Mouse (Mus musculus): Measurements from ENCODE around the gene Spint1. TPM values are rescaled to one million over a fixed set of nuclear protein-coding genes. Genes with fewer than 3 reads are reported as not detected.

The Spint1 gene
- polyA plus RNA-seq, 1 experiment from 2014 or later = 78.6 TPM

- no peak for ATAC-seq (ENCODE audit: insufficient read depth, low FRiP score)
- no peak overlapping the region for H3K9ac ChIP-seq (ENCODE audit: low read length)
- no peaks in the 10 kb centered on the region for H3K27me3 ChIP-seq (ENCODE audit: control insufficient read depth, insufficient read depth, low read length)
- 89% methylated on average over 23 of the region's 23 CpGs for WGBS
- H3K27ac ChIP-seq (ENCODE audit: low read length) = no peak overlapping the region
- H3K4me3 ChIP-seq (replicated peaks; ENCODE audit: low read length) = no peak overlapping the region
- H3K36me3 ChIP-seq (ENCODE audit: control insufficient read depth, insufficient read depth, low read length) = no peaks in the 10 kb centered on the region
- no peaks in the 10 kb centered on the region for H3K9me3 ChIP-seq (replicated peaks; ENCODE audit: control insufficient read depth, low read length)
- no peak overlapping the region for H3K4me2 ChIP-seq (ENCODE audit: low read depth, low read length)
- no peaks in the 10 kb centered on the region for H3K4me1 ChIP-seq (ENCODE audit: control insufficient read depth, insufficient read depth, low read length)
Measured at GRCm38 (mm10) chr2:119277810-119278209, 40.6 kb downstream of the Spint1 start.

- no peaks in the 10 kb centered on the region for H3K36me3 ChIP-seq (ENCODE audit: control insufficient read depth, insufficient read depth, low read length)
- H3K9me3 ChIP-seq (replicated peaks; ENCODE audit: control insufficient read depth, low read length) = no peaks in the 10 kb centered on the region
- H3K4me2 ChIP-seq (ENCODE audit: low read depth, low read length) = no peak overlapping the region
- no peaks in the 10 kb centered on the region for H3K27me3 ChIP-seq (ENCODE audit: control insufficient read depth, insufficient read depth, low read length)
- 68% methylated on average over 7 of the region's 7 CpGs for WGBS
- H3K27ac ChIP-seq (ENCODE audit: low read length) = no peak overlapping the region
- H3K4me1 ChIP-seq (ENCODE audit: control insufficient read depth, insufficient read depth, low read length) = no peaks in the 10 kb centered on the region
- no peak for ATAC-seq (ENCODE audit: insufficient read depth, low FRiP score)
- H3K4me3 ChIP-seq (replicated peaks; ENCODE audit: low read length) = no peak overlapping the region
- H3K9ac ChIP-seq (ENCODE audit: low read length) = no peak overlapping the region
Measured at GRCm38 (mm10) chr2:119281899-119282565, 44.9 kb downstream of the Spint1 start.

GRCm38 (mm10) chr2:119287372-119287771 lies 50.2 kb downstream of the Spint1 start:
- Histone ChIP-seq H3K4me2 (ENCODE audit: low read depth, low read length) (no peak overlapping the region), H3K36me3 (ENCODE audit: control insufficient read depth, insufficient read depth, low read length) (peaks cover 10% of the 10 kb centered on the region; the same call in 1 of the 2 replicates), H3K9ac (ENCODE audit: low read length) (no peak overlapping the region), H3K9me3 (replicated peaks; ENCODE audit: control insufficient read depth, low read length) (no peaks in the 10 kb centered on the region), H3K27me3 (ENCODE audit: control insufficient read depth, insufficient read depth, low read length) (no peaks in the 10 kb centered on the region), H3K27ac (ENCODE audit: low read length) (no peak overlapping the region), H3K4me1 (ENCODE audit: control insufficient read depth, insufficient read depth, low read length) (peaks cover 13% of the 10 kb centered on the region), H3K4me3 (replicated peaks; ENCODE audit: low read length) (no peak overlapping the region)
- 85% methylated on average over 5 of the region's 5 CpGs for WGBS
- ATAC-seq (ENCODE audit: insufficient read depth, low FRiP score) = no peak

GRCm38 (mm10) chr2:119288270-119288882 lies 51.2 kb downstream of the Spint1 start, which contains the start of gene Vps18:
Gene Vps18, plus strand, starts transcription at chr2:119288740.
- peaks cover 12% of the 10 kb centered on the region; the same call in 1 of the 2 replicates for H3K36me3 ChIP-seq (ENCODE audit: control insufficient read depth, insufficient read depth, low read length)
- peak within 1 kb of the TSS; percentile 68 for H3K4me3 ChIP-seq (replicated peaks; ENCODE audit: low read length)
- peak within 1 kb of the TSS; percentile 80 for H3K4me2 ChIP-seq (ENCODE audit: low read depth, low read length)
- under 1% methylated on average over 31 of the region's 31 CpGs for WGBS
- H3K27ac ChIP-seq (ENCODE audit: low read length) = peak within 1 kb of the TSS; percentile 77
- H3K4me1 ChIP-seq (ENCODE audit: control insufficient read depth, insufficient read depth, low read length) = peaks cover 13% of the 10 kb centered on the region
- H3K9ac ChIP-seq (ENCODE audit: low read length) = peak within 1 kb of the TSS; percentile 88
- no peaks in the 10 kb centered on the region for H3K9me3 ChIP-seq (replicated peaks; ENCODE audit: control insufficient read depth, low read length)
- no peaks in the 10 kb centered on the region for H3K27me3 ChIP-seq (ENCODE audit: control insufficient read depth, insufficient read depth, low read length)
- peak; percentile 96 for ATAC-seq (ENCODE audit: insufficient read depth, low FRiP score)

- no peak for ATAC-seq (ENCODE audit: insufficient read depth, low FRiP score)
- Histone ChIP-seq H3K4me1 (ENCODE audit: control insufficient read depth, insufficient read depth, low read length) (peaks cover 13% of the 10 kb centered on the region), H3K36me3 (ENCODE audit: control insufficient read depth, insufficient read depth, low read length) (peaks cover 18% of the 10 kb centered on the region; the same call in 1 of the 2 replicates), H3K27me3 (ENCODE audit: control insufficient read depth, insufficient read depth, low read length) (no peaks in the 10 kb centered on the region), H3K9me3 (replicated peaks; ENCODE audit: control insufficient read depth, low read length) (no peaks in the 10 kb centered on the region), H3K4me2 (ENCODE audit: low read depth, low read length) (peak overlapping the region; percentile 80), H3K9ac (ENCODE audit: low read length) (peak overlapping the region; percentile 88), H3K4me3 (replicated peaks; ENCODE audit: low read length) (peak overlapping the region; percentile 68), H3K27ac (ENCODE audit: low read length) (peak overlapping the region; percentile 77)
- under 1% methylated on average over 11 of the region's 11 CpGs for WGBS
Measured at GRCm38 (mm10) chr2:119289014-119289416, 51.9 kb downstream of the Spint1 start.

GRCm38 (mm10) chr2:119292281-119292680 lies 55.1 kb downstream of the Spint1 start:
- Histone ChIP-seq H3K4me3 (replicated peaks; ENCODE audit: low read length) (no peak overlapping the region), H3K9me3 (replicated peaks; ENCODE audit: control insufficient read depth, low read length) (no peaks in the 10 kb centered on the region), H3K4me1 (ENCODE audit: control insufficient read depth, insufficient read depth, low read length) (peaks cover 13% of the 10 kb centered on the region), H3K27me3 (ENCODE audit: control insufficient read depth, insufficient read depth, low read length) (no peaks in the 10 kb centered on the region), H3K27ac (ENCODE audit: low read length) (no peak overlapping the region), H3K9ac (ENCODE audit: low read length) (no peak overlapping the region), H3K4me2 (ENCODE audit: low read depth, low read length) (no peak overlapping the region), H3K36me3 (ENCODE audit: control insufficient read depth, insufficient read depth, low read length) (peaks cover 39% of the 10 kb centered on the region)
- no peak for ATAC-seq (ENCODE audit: insufficient read depth, low FRiP score)
- 91% methylated on average over 5 of the region's 5 CpGs for WGBS

- no peak for ATAC-seq (ENCODE audit: insufficient read depth, low FRiP score)
- no peak overlapping the region for H3K4me2 ChIP-seq (ENCODE audit: low read depth, low read length)
- no peaks in the 10 kb centered on the region for H3K27me3 ChIP-seq (ENCODE audit: control insufficient read depth, insufficient read depth, low read length)
- no peak overlapping the region for H3K9ac ChIP-seq (ENCODE audit: low read length)
- peaks cover 42% of the 10 kb centered on the region for H3K36me3 ChIP-seq (ENCODE audit: control insufficient read depth, insufficient read depth, low read length)
- H3K4me1 ChIP-seq (ENCODE audit: control insufficient read depth, insufficient read depth, low read length) = peaks cover 13% of the 10 kb centered on the region
- H3K9me3 ChIP-seq (replicated peaks; ENCODE audit: control insufficient read depth, low read length) = no peaks in the 10 kb centered on the region
- no peak overlapping the region for H3K27ac ChIP-seq (ENCODE audit: low read length)
- 93% methylated on average over 17 of the region's 17 CpGs for WGBS
- no peak overlapping the region for H3K4me3 ChIP-seq (replicated peaks; ENCODE audit: low read length)
Measured at GRCm38 (mm10) chr2:119292852-119293251, 55.7 kb downstream of the Spint1 start.

- Histone ChIP-seq H3K27me3 (ENCODE audit: control insufficient read depth, insufficient read depth, low read length) (no peaks in the 10 kb centered on the region), H3K36me3 (ENCODE audit: control insufficient read depth, insufficient read depth, low read length) (peaks cover 42% of the 10 kb centered on the region)
- ATAC-seq (ENCODE audit: insufficient read depth, low FRiP score) = no peak
Measured at GRCm38 (mm10) chr2:119293311-119293710, 56.1 kb downstream of the Spint1 start.

GRCm38 (mm10) chr2:119293776-119294390 lies 56.7 kb downstream of the Spint1 start:
- no peak overlapping the region for H3K9ac ChIP-seq (ENCODE audit: low read length)
- H3K9me3 ChIP-seq (replicated peaks; ENCODE audit: control insufficient read depth, low read length) = no peaks in the 10 kb centered on the region
- no peak overlapping the region for H3K27ac ChIP-seq (ENCODE audit: low read length)
- 92% methylated on average over 34 of the region's 34 CpGs for WGBS
- H3K4me3 ChIP-seq (replicated peaks; ENCODE audit: low read length) = no peak overlapping the region
- no peak for ATAC-seq (ENCODE audit: insufficient read depth, low FRiP score)
- H3K4me1 ChIP-seq (ENCODE audit: control insufficient read depth, insufficient read depth, low read length) = peaks cover 13% of the 10 kb centered on the region
- H3K27me3 ChIP-seq (ENCODE audit: control insufficient read depth, insufficient read depth, low read length) = no peaks in the 10 kb centered on the region
- H3K36me3 ChIP-seq (ENCODE audit: control insufficient read depth, insufficient read depth, low read length) = peaks cover 42% of the 10 kb centered on the region
- H3K4me2 ChIP-seq (ENCODE audit: low read depth, low read length) = no peak overlapping the region

More at GRCm38 (mm10) chr2:119293311-119293710, 56.1 kb downstream of the Spint1 start:
- H3K9ac ChIP-seq (ENCODE audit: low read length) = no peak overlapping the region
- no peaks in the 10 kb centered on the region for H3K9me3 ChIP-seq (replicated peaks; ENCODE audit: control insufficient read depth, low read length)
- no peak overlapping the region for H3K27ac ChIP-seq (ENCODE audit: low read length)
- no peak overlapping the region for H3K4me3 ChIP-seq (replicated peaks; ENCODE audit: low read length)
- peaks cover 13% of the 10 kb centered on the region for H3K4me1 ChIP-seq (ENCODE audit: control insufficient read depth, insufficient read depth, low read length)
- H3K4me2 ChIP-seq (ENCODE audit: low read depth, low read length) = no peak overlapping the region
- WGBS = 91% methylated on average over 17 of the region's 17 CpGs
